Mouse (Mus musculus) lung, adult 2 months (tissue): ENCODE data around the gene Gm10401. TPM values are rescaled to one million over a fixed set of nuclear protein-coding genes. Genes with fewer than 3 reads are reported as not detected.

Experiments used
- DNase-seq: peaks from one replicate; pipeline ENCODE4 v3.0.0; 2022
- H3K4me1 ChIP-seq: fragments of 200-500 bp; 2 replicates; pipeline ENCODE4 v1.6.1; 2011; ENCODE audit warnings: low read length; ENCODE audit not compliant: control insufficient read depth, insufficient read depth
- H3K4me3 ChIP-seq: fragments of 200-500 bp; replicated peaks from 2 replicates; pipeline ENCODE3; 2011; ENCODE audit warnings: low read depth, mild to moderate bottlenecking, control low read depth, low read length; ENCODE audit errors: extremely low read depth
- CTCF ChIP-seq: fragments of 200-500 bp; IDR thresholded peaks from 2 replicates; pipeline ENCODE4 v1.5.1; 2011; ENCODE audit warnings: mild to moderate bottlenecking, low read length, control low read depth; ENCODE audit not compliant: insufficient read depth
- POLR2A ChIP-seq: fragments of 200-500 bp; IDR thresholded peaks from 2 replicates; pipeline ENCODE4 v1.6.1; 2011; ENCODE audit warnings: low read depth, mild to moderate bottlenecking, control low read depth, low read length, borderline replicate concordance; ENCODE audit errors: extremely low read depth
- WGBS: fragments of 180-500 bp; shearing (Covaris S2); methylation state at CpG from one replicate; pipeline ENCODE4 v1.1.7; 2018; 5-methylcytosine and 5-hydroxymethylcytosine counted together
- polyA plus RNA-seq: library from polyadenylated mRNA; depleted of rRNA; stranded (reverse); fragments of >200 nt; gene quantifications from 2 replicates; pipeline ENCODE4 v1.2.3, GENCODE M21; 2012

Gene Gm10401
- polyA plus RNA-seq, 1 experiment = not detected

DNA sequence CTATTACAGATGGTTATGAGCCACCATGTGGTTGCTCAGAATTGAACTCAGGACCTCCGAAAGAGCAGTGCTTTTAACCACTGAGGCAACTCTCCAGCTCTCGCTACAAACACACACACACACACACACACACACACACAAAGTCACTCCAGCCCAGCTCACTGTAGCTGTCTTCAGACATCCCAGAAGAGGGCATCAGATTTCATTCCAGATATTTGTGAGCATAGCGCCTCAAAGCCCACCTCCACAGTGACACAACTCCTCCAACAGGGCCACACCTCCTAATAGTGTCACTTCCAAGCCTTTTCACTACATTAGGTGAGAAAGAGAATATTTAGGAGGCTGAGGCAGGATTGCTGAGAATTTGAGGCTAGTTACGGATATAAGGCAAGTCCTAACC lies 41.0 kb upstream of the Gm10401 start:
- Histone ChIP-seq H3K4me3 (no peak overlapping the region), H3K4me1 (peaks cover 1% of the 10 kb centered on the region; the same call in 1 of the 2 replicates)
- TF ChIP-seq POLR2A (no peak), CTCF (no peak)
- no peak for DNase-seq
- 72% methylated on average over 4 of the region's 4 CpGs for WGBS

DNA sequence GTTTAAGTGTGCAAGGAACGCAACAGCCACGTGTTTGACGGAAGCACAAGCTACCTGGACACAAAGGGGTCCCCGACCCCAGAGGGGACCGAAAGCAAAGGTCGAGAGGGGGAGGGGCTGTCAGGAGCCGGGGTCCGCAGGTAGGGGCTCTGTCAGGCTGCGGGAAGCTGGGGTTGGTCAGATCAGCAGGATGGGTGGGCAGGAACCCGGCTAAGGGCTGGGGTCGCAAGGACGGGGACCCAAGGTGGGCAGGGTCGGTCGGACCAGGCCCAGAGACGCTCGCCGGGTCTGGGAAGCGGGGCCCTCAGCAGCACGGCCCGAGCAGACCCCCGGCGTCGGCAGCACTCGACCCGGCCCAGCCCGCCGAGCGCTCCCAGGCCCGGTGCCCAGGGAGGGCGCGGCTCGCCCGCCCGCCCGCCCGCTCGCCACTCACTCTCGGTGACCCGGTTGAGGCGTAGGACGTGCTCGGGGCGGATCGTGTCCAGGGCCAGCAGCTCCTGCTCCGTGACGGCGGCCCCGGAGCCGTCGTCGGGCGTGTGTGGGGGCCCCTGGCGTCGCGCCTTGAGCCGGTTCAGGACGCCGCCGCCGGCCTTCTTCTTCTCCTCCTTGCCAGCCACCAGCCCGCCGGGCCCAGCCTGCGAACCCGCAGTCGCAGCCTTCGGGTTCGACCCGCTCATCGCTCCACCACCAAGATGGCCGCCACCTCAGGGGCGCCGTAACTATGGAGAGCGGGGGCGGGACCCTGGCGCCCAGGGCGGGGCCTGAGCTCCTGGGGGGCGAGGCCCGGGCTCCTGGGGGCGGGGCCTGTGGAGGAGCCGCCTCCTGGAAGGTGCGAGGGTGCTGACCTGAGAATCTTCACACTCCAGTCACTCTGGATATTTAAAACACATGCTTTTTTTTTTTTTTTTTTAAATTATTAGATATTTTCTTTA lies 36.4 kb upstream of the Gm10401 start, which contains the start of gene Unc119b:
Unc119b (minus strand) TSS at position 742 of the 932 bp plus-strand sequence.
- Histone ChIP-seq H3K4me3 (peak within 1 kb of the TSS; percentile 70), H3K4me1 (peaks cover 14% of the 10 kb centered on the region)
- under 1% methylated on average over 79 of the region's 81 CpGs for whole genome bisulfite sequencing
- TF ChIP-seq CTCF = no peak
- peak; percentile 52; the same call in 1 of the 2 replicates for TF ChIP-seq POLR2A
- DNase-seq = peak; percentile 90

DNA sequence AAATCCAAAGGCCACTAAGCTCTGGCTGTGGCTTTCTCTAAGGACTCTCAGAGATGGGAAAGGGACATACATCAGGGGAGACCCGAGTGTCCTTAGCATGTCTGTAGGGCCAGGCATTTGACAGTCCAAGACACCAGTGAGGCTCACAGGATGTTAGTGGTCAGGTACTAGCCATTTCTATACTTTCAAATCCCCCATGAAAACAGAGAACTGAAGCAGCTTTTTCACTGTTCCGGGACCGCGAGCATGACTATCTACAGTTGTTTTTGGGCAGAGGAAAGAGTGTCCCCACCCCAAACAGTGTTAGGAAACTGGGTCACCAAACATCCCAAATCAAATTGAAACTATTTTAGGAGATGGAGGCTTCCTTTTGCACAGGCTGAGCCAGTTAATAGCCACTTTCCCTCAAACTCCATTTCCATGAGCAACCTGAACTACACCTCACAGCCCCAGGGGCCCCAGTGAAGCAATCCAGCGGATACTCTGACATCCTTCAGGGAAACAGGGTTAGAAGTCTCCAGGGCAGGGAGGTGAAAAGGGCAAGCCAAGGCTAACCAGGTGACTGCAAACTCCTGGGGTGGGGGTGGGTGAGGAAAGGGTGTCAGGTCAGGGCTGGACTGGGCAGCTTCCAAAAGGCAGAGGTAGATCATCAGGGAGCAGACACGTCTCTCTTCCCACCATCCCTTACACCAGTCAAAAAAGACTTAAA lies 35.4 kb upstream of the Gm10401 start:
- H3K4me1 ChIP-seq = peaks cover 14% of the 10 kb centered on the region
- H3K4me3 ChIP-seq = peak overlapping the region; percentile 44
- TF ChIP-seq POLR2A = no peak
- no peak for TF ChIP-seq CTCF
- 25% methylated on average over 6 of the region's 6 CpGs for WGBS
- DNase-seq = no peak

DNA sequence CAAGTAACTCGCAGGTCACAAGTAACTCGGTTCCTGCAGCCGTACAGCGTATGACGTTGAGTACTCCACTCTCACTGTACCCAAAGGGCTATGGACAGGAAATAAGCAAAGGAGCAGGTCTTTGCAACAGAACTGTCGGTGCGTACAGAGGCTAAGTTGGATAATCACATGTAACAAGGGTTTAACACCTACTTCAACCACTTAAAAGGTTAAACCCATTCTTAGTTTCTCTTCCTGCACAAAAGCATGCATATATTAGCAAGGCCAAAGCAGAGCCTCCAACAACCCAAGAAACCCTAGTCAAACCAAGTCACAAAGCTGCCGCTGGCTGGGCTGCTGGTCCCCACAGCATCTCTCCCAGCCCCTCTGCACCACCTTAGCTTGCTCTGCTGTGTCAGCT lies 34.4 kb upstream of the Gm10401 start:
- TF ChIP-seq POLR2A (no peak), CTCF (no peak)
- H3K4me3 ChIP-seq = no peak overlapping the region
- no peak for DNase-seq
- H3K4me1 ChIP-seq = peaks cover 14% of the 10 kb centered on the region
- 77% methylated on average over 8 of the region's 8 CpGs for WGBS

DNA sequence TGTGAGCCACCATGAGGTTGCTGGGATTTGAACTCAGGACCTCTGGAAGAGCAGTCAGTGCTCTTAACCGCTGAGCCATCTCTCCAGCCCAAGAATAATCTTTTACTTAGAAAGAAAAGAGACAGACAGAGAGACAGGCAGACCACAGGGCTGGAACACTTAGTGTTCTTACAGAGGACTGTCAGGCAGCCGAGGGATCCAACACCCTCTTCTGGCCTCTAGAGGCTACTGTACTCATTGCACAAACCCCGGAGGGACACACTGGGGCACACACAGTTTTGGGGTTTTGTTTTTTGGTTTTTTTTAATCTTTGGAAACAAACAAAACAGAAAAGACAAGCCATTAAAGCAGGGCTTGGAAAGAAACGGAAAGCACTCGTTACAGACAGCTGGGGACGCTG lies 31.2 kb upstream of the Gm10401 start:
- WGBS = 89% methylated on average over 6 of the region's 6 CpGs
- no peak for DNase-seq
- TF ChIP-seq POLR2A (no peak), CTCF (no peak)
- no peak overlapping the region for H3K4me3 ChIP-seq
- peaks cover 16% of the 10 kb centered on the region for H3K4me1 ChIP-seq

DNA sequence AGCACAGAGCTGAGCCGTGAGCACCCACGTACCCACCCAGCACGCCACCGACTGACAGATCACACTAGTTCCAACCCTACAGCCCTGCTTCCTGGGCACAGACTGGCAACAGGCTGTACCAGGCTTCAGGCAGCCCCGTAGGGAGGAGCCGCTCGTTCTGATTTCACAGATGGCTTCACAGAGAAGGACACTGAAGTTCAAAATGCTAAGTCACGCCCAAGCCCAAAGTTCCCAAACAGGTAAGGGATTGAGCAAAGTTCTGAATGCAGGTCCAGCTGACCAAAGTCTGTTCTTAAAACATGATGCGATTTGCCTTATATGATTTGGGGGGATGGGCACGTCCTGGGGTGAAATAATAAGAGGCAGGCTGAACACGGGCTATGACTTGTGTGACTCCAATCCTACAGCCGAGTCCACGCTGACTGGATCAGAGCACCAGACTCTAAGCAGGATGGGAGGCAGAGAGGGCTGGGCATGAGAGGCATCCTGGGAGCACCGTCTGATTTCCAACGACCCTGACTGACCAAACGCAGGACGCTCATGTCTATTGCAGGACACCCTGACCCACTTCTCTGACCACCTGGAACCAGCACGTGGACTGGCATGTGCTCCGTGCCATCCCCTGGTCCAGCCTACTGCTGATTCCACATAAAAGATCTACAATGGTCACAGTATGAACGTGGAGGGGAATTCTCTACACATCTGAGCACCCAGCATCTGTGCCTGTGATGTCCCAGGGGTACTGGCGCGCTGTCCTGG lies 29.5 kb upstream of the Gm10401 start:
- Histone ChIP-seq H3K4me3 (no peak overlapping the region), H3K4me1 (peaks cover 5% of the 10 kb centered on the region; the same call in 1 of the 2 replicates)
- TF ChIP-seq POLR2A = no peak
- TF ChIP-seq CTCF = no peak
- DNase-seq = no peak
- WGBS = 93% methylated on average over 22 of the region's 22 CpGs

DNA sequence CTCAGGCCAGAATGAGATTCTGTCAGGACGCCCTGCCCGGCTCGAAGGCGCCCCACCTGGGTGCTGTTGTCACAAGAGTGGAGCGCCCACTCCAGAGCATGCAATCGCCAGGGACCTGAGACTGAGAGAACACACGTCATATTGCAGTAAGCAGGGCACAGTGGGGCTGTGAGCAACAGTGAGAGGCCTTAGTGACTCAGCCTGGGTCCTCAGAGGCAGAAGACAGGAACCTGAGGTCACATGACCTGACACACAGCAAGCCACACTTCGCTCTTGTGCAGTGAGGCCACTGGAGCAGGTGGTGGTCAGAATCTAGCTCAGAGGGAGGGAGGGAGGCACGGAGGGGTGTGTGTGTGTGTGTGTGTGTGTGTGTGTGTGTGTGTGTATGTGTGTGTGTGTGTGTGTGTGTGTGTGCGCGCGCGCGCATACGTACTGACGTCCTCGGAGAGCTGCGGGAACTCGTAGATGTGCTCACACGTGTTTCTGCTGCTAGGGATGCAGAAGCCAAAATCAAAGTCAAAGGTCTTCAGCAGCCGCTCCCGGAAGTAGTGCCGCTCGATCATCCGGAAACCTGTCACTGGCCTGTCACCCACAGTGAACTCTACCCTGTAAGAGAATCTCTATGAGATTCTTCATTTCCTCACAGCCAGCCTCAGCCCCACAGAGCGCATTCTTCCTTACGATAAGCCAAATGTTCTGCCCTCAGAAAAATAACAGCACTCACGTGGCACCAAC lies 28.6 kb upstream of the Gm10401 start:
- no peak for DNase-seq
- Histone ChIP-seq H3K4me3 (no peak overlapping the region), H3K4me1 (0 out of 2 replicates have a peak, but pooled peaks cover 2% of the 10 kb centered on the region)
- WGBS = 90% methylated on average over 28 of the region's 28 CpGs
- no peak for TF ChIP-seq CTCF
- TF ChIP-seq POLR2A = no peak

DNA sequence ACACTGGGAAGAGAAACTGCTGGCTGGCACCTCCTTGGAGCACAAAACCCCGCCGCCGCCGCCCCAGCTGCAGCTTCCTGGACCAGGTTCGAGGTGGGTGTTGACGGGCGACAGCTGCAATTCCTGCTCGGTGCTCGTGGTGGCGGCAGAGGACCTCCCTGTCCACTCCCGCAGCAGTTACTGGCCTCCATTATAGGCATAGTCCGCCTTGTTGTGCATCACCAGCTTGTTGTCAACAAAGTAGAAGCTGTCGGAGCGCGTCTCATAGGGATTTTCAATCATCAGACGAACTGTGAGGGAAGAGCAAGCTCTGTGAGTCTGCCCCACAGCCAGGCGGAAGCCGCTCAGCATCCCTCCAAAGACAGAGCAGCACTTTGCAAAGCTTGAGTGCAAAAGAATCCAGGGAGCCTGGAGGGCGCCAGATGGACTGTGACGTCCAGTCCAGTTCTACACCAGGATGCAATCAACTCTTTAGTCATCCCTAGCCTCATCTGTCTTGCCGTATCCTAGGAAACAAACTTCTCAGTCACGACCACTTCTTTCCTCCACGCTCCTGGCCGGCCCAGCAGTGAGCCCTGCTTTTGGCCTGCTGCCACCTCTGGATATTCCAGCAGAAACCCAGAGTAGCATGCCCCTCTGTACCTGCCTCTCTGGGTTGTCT lies 27.2 kb upstream of the Gm10401 start:
- TF ChIP-seq CTCF = peak; percentile 97
- TF ChIP-seq POLR2A = no peak
- Histone ChIP-seq H3K4me1 (0 out of 2 replicates have a peak, but pooled peaks cover 2% of the 10 kb centered on the region), H3K4me3 (no peak overlapping the region)
- DNase-seq = peak; percentile 77
- 21% methylated on average over 24 of the region's 24 CpGs for WGBS
